Mouse (Mus musculus): ENCODE results near the gene Arhgef2.

Gene Arhgef2

DNA sequence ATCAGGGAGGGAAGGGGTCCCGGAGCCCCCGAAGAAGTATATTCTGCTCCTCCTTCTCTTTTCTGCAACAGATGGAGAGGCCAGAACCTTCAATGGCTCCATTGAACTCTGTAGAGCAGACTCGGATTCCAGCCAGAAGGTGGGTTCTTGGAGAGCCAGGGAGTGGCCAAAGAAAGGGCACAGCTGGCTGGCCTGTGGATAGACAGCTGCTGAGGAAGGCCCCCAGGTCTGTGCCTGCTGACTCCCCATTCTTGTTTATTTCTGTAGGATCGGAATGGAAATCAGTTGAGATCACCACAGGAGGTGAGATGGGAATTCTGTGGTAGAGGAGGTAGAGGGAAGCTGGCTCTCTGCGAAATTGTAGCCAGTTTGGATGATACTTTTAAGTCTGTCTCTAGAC is 37.3 kb downstream of the Arhgef2 start:
- no peak for DNase-seq (ENCODE audit: low spot score)

DNA sequence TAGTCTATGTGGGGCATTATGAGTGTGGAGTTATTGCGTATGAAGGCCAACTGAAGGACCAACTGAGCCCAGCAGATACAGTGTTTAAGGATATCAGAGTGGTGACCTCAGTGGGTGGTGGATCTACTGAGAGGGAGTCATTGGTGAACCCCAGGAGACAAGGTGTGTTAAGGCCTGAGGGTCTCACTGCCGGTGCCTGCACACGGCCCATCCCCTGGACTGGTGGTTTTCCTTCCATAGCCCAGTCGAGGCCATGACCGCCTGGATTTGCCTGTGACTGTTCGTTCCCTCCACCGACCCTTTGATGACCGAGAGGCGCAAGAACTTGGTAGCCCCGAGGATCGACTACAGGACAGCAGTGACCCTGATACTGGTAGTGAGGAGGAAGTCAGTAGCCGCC is 40.2 kb downstream of the Arhgef2 start:
- no peak for DNase-seq (ENCODE audit: low spot score)

DNA sequence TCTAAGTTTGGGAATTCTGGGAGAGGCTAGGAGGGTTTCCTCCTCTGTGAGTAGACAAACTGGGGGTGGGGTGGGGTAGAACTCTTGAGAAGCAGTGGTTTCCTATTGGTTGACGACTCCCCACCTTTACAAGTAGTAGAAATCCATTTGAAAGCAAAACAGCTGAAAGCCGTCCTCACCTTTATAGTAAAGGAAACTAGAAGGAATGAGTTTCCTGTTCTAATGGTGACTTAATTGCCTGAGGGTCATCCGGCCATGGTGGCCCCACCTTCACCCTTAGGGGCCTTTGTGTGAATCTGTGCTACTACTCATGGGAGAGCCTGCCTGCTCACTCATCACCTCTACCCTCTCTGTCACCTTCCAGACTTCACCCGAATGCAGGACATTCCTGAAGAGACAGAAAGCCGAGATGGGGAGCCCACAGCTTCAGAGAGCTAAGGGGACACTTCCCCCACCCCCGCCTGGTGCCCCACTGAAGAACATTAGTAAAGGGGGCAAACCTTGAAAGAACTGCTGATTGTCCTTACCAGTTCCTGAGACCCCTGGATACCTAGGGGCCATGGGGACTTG is 40.7 kb downstream of the Arhgef2 start:
- DNase-seq (ENCODE audit: low spot score), result no peak

DNA sequence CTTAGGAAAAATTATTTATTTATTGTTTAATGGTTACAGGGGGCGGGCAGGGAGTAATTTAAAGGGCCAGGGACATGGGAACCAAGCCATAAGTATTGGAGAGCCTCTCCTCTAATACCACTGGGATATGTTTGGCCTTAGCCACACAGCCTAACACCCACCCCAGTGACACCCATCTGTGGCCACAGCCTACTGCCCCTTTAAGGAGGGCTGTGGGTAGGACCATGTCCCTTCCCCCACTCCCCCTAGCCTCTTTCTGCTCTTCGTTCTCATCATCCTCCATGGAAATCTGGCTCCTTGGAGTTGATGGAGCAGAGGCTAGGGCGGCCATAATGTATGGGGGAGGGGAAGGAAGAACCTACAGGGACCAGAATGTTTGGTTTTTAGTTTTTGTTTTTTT is 41.3 kb downstream of the Arhgef2 start:
- no peak for DNase-seq (ENCODE audit: low spot score)

DNA sequence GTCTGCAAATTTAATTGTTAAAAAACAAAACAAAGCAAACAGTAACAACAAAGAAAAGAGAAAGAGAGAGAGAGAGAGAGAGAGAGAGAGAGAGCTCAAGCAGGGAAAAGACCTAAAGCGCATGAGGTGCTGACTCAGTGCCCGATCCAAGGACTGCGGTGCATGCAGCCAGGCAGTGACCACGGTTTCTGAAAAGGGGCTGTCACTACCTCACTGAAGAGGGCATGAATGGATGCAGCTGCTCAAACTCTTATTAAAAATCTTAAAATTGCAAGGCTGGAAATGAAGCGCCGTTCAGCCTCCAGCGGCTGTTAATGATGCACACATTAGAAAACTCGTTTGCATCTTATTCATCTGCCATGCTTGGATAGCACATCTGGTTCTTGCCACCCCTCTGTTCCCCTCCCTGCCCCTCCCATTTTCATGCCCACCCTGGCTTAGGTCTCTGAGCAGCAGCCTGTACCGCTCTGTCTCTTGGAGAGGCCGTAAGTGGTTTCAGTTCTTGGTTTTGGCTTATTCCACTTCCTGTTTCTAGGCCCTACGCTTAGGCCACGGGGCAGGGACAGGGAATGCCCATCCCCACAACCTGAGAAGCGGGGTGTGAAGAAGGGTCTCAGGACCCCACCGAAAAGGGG is 42.1 kb downstream of the Arhgef2 start:
- no peak for DNase-seq (ENCODE audit: low spot score)

DNA sequence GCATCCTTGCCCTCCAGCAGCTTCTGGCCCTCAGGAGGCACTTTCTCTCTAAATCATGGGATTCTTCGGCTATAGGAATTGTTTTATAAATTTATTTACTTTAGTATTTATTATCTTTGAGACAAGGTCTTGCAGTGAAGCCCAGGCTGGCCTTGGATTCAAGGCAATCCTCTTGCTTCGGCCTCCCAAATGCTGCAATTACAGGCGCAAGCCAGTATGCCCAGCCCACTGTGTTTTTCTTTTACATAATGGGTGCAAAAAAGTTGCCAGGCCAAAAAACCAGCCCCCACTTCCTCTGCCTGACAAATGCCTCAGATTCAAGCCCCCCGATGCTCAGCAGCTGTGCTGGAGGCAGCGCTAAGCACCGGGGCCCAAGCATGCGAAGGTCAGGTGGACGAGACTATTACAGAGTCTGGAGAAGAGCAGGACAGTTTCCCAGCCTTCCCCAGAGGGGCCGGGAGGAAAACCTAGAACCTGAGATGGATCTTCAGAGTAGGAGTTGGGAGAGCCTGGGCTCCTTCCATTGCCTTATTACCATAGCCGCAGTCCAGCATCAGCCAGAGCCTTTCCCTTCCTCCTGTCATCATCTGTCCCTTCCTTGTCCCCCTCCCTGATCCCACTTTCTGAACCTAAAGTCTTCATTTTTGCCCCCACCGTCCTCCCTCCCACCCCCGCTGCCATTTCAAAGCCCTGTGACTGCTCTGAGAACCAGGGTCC is 42.8 kb downstream of the Arhgef2 start:
- no peak for DNase-seq (ENCODE audit: low spot score)

DNA sequence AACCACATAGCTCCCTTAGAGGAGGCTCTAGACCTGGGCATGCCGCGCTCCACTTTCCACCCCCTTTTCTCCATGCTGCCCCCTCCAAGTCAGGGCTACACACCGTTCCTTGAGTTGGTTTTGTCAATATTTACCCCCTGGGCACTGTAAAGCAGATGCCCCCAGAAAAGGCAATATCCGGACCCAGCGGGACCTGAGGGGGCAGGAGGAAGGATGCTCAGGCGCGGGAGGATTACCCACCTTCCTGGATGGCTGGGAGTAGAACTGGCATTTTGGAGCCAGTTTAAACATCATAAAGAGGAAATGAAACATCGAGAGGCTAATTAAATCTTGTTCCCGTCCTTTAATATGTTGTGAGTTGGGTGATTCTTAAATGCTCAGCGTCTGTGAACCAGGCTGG is 43.4 kb downstream of the Arhgef2 start:
- DNase-seq (ENCODE audit: low spot score), result no peak

DNA sequence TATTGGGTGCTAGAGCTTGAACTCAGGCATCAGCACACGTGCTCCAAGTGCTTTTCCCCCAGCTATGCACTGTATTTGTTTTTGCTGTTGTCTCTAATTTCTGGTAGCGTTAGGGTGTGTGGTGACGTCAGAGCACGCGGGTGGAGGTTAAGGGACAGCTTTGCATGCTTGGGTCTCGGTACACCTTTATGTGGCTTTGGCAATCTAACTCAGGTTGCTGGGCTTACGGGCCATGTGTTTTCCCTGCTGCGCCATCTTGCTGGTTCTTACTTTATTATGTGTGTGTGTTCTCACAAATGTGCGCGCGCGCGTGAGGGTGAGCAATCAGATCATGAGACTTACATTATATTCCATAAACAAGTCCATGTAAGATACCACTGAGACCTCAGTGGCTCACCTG is 44.2 kb downstream of the Arhgef2 start:
- DNase-seq (ENCODE audit: low spot score), result no peak

DNA sequence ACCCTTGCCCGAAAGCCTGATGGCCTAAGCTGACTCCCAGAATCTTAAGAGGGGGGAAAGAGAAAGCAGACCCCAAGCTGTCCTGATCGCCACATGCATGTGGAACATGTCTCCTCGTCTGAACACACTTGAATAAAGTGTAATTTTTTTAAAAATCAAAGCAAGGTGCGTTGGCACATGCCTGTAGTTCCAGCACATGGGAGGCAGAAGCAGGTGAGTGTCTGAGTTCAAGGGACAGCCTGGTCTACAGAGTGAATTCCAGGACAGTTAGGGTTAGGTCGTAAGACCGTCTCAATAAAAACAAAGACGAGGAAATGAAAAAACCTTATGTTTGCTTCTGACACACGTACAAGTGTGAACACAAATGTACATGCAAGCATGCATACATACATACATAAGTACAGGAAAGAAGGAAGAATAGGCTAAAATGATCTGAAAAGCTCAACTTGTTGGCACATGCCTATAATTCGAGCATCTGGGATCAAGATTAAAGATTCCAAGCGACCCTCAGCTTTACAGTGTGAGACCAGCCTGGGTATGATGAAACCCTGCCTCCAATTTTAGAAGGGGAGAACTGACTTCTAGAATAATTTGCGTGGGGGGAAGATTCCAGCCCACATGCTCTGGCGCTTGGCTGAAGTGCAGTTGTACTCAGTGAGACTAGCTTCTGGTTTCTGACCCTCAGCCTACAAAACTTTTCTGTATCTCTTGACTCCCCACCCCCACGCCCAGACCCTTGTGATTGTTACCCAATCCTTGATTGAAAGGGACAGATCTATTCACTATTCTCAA is 45.1 kb downstream of the Arhgef2 start:
- no peak for DNase-seq (ENCODE audit: low spot score)

DNA sequence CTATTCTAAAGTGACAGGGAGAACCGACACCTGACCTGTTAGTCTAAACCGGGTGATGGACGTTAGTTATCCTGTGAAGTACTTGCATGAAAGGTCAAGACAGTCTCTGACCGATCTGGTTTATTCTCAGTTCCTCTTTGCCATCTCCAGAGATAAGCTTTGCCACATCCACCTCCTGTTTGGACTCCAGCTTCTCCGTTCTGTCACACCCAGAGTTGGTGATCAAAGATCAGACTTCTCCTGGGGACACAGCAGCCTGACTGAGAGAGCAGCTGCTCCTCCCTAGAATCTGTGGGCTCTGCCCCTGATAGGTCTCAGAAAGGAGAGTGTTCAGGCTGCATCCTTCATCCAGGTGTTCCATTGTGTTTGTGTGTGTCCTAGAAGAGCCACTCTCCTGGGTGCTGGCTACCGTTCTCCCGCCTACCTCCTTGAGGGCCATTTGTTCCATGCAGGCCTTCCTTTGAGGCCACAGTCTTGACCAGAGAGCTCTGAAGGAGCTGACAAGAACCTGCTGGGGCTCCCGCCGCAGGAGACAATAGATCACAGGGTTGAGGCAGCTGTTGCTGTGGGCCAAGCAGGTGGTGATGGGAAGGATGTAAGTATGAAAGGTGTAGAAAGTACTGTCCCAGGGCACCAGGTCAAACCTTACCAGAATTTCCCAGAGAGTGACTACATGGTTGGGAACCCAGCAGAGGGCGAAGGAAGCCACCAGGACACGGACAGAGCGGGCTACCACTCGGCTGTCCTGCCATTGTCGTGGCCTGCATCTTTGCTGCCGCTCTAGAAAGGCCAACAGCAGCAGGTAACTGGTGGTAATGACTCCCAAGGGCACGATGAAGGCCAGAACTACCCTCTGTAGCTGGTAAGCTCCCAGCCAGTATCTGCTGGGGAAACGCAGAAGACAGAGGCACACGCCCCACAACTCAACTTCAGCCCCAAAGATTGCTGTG is 46.2 kb downstream of the Arhgef2 start:
- no peak for DNase-seq (ENCODE audit: low spot score)

DNA sequence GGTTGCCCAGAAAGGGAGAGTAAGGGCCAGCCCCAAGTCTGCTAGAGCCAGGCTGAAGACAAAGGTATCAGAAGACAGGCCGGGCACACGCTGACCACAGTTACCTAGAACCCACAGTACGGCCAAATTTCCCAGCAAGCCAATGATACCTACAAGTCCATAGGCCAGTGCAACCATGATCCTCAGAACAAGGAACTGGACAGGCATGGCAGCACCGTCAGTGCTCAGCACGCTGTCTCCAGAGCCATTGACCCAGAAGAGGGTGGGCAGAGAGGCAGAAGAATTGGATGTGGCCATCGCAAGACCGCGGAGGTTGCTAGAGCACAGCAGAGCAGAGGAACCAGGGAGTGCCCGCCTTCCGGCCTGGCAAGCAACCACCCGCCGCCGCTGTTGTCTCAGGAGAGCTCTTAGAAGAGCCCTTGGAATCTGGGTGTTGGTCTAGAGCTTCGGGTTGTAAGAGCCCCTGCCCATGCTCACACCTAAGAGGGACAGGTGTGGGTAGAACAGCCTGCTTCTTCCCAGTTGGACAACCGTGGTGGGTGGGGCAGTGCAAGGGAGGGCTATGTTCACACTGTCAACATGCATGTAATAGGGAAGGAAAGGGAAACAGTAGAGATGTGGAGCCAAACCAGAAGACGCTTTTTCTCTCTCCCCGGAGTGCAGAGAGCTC is 47.2 kb downstream of the Arhgef2 start, which contains the start of gene Rxfp4:
Rxfp4 (minus strand) TSS at position 297 of the 670 bp plus-strand sequence.
- no peak for DNase-seq (ENCODE audit: low spot score)

DNA sequence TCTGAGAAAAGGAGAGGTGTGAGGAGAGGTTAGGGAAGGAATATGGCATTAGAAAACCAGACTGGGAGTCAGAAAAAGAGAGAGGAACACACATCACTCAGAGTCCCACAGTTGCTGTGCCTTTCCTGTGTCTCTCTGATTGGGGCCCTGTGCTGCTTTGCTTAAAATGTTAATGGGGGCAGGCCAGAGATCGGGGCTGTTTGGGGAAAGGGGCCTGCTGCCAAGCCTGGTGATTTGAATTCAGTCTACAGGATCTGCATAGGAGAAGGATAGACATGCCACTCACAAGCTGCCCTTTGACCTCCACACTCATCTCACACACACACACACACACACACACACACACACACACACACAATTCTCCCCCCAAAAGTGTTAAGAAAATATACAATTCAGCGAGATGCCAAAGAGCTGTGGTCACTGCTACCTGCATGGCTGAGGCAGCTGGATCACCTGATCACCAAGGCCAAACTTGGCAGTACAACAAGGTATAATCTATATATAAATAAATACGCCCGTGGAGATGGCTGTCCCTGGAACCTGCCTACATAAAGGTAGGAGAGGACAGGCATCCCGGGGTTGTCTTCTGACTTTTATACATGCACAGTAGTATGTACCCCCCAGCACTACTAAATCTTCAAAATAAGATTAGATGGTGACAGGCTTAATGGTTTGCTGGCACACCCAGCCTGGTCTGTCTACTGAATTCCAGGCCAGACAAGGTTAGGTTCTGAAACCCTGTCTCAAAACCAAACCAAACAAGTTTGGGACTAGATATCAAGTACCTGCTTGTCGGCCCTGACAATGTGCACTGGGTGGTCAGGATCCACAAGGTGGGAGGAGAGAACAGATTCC is 48.0 kb downstream of the Arhgef2 start:
- DNase-seq (ENCODE audit: low spot score), result no peak

DNA sequence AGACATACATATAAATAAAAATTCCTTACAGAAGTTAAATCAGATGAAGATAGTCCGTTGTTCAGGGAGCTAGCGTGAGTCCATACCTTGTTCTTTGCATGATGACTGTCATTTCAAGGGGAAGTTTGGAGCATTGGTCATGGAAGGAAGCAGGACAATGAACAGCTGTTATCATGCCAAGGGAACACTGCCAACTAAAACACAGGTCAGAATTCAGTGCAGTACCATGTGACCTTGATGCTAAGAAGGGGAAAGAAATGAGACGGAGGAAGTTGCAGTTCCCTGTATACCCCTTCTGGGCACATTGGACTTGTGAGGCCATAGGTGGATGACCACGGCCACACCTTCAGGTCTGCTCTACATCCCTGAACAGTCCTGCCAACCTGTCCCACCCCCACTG is 48.9 kb downstream of the Arhgef2 start:
- no peak for DNase-seq (ENCODE audit: low spot score)

DNA sequence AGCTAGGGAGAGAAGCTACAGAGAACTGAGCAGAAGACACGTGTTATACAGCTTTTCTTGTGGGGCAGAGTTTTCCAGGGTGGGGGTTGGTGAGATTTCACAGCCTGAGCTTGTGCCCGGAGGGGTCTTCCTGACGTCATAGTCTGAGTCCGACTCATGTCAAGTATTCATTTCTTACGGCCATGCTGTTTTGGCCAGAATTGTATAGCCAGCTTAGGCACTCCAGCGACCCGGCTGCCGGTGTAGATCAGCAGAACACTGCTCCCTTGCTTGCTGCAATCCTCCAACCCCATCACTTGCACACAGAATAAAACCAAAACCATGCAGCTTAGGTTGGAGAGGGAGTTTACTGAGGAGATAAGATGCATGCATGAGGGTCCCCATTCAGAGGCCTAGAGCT is 49.9 kb downstream of the Arhgef2 start:
- DNase-seq (ENCODE audit: low spot score), result no peak

DNA sequence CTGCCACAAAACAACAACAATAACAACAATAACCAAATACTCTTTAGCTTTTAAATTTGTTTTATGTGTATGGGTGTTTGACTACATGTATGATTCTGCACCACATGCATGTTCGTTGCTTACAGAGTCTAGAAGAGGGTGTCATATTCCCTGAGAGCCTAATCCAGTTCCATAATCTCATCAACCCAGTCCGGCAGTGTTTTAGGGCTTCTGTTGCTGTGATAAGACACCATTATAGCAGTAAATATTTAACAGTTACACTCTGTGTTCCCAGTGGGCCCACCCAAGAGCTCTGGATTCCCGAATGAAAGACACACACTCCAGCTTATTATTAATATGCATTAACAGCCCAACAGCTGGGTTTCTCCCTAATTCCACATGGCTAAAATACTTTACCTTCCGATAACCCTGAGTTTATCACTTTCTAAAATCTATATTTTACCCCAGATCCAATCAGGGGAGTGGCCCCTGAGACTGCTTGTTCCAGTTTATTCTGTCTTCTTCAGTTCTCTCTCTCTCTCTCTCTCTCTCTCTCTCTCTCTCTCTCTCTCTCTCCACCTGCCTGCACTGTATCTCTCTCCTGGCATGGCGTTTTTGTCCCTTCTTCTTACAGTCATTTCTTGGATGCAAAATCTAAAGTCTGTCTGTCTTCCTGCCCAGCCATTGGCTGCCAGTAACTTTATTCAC is 52.8 kb downstream of the Arhgef2 start:
- DNase-seq (ENCODE audit: low spot score), result no peak

DNA sequence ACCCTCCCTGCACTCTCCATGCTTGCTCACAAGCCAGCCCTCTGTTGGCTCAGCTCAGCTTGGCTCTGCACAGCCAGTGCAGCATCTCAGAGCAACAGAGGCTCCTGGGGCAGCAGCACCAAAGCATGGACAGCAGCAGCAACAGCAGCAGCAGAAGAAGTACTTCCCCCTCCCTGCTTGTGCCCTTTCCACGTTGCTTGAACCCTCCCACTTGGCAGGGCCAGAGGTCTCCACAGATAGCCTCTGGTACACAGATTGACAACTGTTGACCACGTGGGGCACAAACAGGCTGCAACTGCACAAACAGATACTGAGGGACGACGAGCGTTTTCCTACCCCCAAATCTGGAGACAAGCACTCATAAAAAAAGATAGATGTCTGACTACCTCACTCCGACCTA is 54.0 kb downstream of the Arhgef2 start:
- DNase-seq (ENCODE audit: low spot score), result no peak

DNA sequence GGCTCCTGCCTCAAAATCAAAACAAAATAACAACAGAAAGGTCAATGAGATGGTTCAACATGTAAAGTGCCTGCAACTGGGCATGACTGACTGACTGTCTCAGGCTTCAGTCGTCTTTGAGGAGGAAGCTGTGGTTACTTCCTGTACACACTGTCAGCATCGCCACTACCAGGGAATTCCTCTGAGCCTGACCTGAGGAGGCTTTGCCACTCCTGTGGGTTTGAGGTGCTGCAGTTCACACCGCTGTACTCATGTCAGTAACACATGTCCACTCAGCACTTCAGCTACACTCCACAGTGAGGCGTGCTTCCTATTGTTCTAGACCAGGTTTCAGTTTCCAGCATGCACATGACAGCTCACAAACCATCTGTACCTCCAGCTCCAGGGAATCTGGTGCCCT is 58.3 kb downstream of the Arhgef2 start:
- DNase-seq (ENCODE audit: low spot score), result no peak

DNA sequence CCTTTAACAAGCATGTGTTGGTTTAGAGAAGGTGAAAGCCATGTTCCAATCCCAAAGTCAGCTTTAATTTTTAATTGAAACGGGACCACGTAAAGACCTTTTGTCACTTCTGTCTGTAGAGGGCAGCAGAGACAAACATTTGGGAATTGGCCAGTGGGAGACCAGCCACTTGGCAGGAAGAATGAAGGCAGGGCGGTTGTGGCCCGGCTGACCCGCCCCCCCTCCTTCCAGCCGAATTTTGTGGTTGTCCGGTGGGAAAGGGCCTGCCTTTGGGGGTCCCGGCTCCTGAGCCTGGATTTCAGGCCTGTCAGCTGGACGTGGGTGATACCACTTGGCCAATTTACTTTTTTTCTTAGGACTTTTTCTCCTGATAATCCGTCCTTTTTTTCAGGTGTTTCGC is 71.6 kb downstream of the Arhgef2 start:
- peak; percentile 33 for DNase-seq (ENCODE audit: low spot score)

DNA sequence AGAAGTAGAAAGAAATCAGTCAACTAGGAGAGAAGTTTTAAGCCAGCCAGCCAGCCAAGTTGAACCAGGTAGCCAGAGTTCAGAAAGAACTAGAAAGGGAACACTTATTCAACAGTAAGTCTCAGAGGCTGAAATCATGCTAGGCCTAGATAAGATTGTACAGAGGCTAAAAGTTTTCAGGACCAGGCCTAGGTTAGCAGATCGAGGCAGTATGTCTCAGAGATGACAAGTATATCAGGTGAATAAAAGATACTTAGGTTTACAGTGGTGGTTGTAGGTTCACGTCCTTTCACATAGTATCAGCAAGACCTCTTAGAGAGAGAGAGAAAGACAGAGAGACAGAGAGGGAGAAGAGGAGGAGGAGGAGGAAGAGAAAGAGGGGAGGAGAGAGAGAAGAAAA is 78.0 kb downstream of the Arhgef2 start:
- DNase-seq (ENCODE audit: low spot score), result no peak
